Mouse (Mus musculus): ENCODE results near the gene Sh3bp4.

Gene Sh3bp4

GRCm38 (mm10) chr1:89070103-89070700 lies at the start of gene Sh3bp4:
TSS of gene Sh3bp4 (plus strand) at chr1:89070415.
- peak; percentile 96 for DNase-seq

- no peak for DNase-seq
Measured at GRCm38 (mm10) chr1:89022997-89023396, 47.2 kb upstream of the Sh3bp4 start.

GRCm38 (mm10) chr1:89024696-89025612 lies 45.3 kb upstream of the Sh3bp4 start:
- DNase-seq: no peak

GRCm38 (mm10) chr1:89026040-89026439 lies 44.2 kb upstream of the Sh3bp4 start:
- DNase-seq: no peak

- no peak for DNase-seq
Measured at GRCm38 (mm10) chr1:89029136-89029927, 40.9 kb upstream of the Sh3bp4 start.

GRCm38 (mm10) chr1:89033661-89034060 lies 36.6 kb upstream of the Sh3bp4 start:
- DNase-seq: no peak

- DNase-seq: no peak
Measured at GRCm38 (mm10) chr1:89034061-89034460, 36.2 kb upstream of the Sh3bp4 start.

- DNase-seq: peak; percentile 57
Measured at GRCm38 (mm10) chr1:89035115-89035514, 35.1 kb upstream of the Sh3bp4 start.

- DNase-seq: no peak
Measured at GRCm38 (mm10) chr1:89039836-89040235, 30.4 kb upstream of the Sh3bp4 start.

GRCm38 (mm10) chr1:89041290-89041689 lies 28.9 kb upstream of the Sh3bp4 start:
- no peak for DNase-seq

- no peak for DNase-seq
Measured at GRCm38 (mm10) chr1:89042081-89042480, 28.1 kb upstream of the Sh3bp4 start.

- DNase-seq: no peak
Measured at GRCm38 (mm10) chr1:89042956-89043355, 27.3 kb upstream of the Sh3bp4 start.

GRCm38 (mm10) chr1:89045403-89045802 lies 24.8 kb upstream of the Sh3bp4 start:
- no peak for DNase-seq

GRCm38 (mm10) chr1:89049506-89049905 lies 20.7 kb upstream of the Sh3bp4 start:
- DNase-seq: peak; percentile 20

GRCm38 (mm10) chr1:89056175-89056574 lies 14.0 kb upstream of the Sh3bp4 start:
- no peak for DNase-seq

- peak; percentile 67 for DNase-seq
Measured at GRCm38 (mm10) chr1:89057430-89057829, 12.8 kb upstream of the Sh3bp4 start.

- no peak for DNase-seq
Measured at GRCm38 (mm10) chr1:89058011-89058410, 12.2 kb upstream of the Sh3bp4 start.

GRCm38 (mm10) chr1:89062977-89063376 lies 7.2 kb upstream of the Sh3bp4 start:
- no peak for DNase-seq

GRCm38 (mm10) chr1:89063800-89064199 lies 6.4 kb upstream of the Sh3bp4 start:
- no peak for DNase-seq

GRCm38 (mm10) chr1:89068812-89069211 lies 1.4 kb upstream of the Sh3bp4 start:
- DNase-seq: no peak

GRCm38 (mm10) chr1:89069479-89070102 lies 624 bp upstream of the Sh3bp4 start:
- DNase-seq: peak; percentile 35

- peak; percentile 13 for DNase-seq
Measured at GRCm38 (mm10) chr1:89070871-89071361, 701 bp downstream of the Sh3bp4 start.
